Mouse (Mus musculus): ENCODE measurements around the gene Sbk1. TPM values are rescaled to one million over a fixed set of nuclear protein-coding genes. Genes with fewer than 3 reads are reported as not detected.

Gene Sbk1
- polyA plus RNA-seq, 1 experiment from 2014 or later, result 292 TPM

DNA sequence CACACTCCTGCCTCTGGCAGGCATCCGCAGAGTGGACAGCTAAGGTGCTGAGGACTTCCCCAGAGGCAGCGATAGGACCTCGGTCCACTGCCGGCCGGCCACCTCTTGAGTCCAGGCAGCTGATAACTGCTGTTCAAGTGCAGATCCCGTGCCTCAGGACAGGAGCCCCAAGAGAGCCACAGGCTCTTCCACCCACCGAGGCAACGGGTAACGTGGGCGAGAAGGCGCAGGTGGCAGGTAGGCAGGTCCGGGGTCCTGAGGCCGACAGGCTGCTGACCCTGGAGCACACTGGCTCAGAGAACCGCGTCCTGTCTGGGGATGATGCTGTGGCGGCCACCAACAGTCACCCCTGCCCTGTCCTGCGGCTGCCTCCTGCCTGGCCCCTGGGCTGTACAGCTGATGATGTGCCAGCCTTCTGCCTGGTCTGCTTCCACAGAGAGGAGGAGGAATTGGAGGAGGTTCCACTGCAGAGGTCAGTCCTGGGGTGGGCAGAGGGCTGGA lies 23.7 kb upstream of the Sbk1 start:
- no peak for ATAC-seq (ENCODE audit: low FRiP score, low read depth)
- Histone ChIP-seq H3K27me3 (no peaks in the 10 kb centered on the region), H3K4me2 (peak overlapping the region; percentile 32; the same call in 1 of the 2 replicates), H3K9me3 (no peaks in the 10 kb centered on the region), H3K9ac (no peak overlapping the region), H3K4me3 (no peak overlapping the region), H3K36me3 (no peaks in the 10 kb centered on the region), H3K4me1 (replicated peaks) (peaks cover 8% of the 10 kb centered on the region), H3K27ac (replicated peaks) (no peak overlapping the region)
- 54% methylated on average over 17 of the region's 17 CpGs for WGBS

DNA sequence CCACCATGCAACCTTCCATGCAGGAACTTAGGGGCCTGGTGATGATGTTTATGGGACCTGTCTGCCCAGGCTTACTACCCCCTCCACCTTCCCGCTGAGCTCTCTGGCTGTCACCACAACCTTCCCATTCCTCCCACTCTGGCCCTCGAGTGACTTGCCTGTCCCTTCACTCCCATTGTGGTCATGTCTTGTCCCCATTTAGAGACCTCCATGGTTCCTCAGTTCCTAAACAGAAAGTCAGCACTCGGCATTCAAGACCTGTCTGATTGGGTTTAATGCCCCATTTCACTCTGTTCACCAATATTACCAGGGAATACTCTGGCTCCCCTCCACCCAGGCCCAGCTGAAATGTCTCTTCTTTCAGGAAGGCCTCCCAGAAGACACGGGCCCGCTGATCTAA lies 23.3 kb upstream of the Sbk1 start:
- H3K9ac ChIP-seq, result no peak overlapping the region
- 74% methylated on average over 5 of the region's 5 CpGs for WGBS
- H3K4me2 ChIP-seq, result no peak overlapping the region
- H3K9me3 ChIP-seq, result no peaks in the 10 kb centered on the region
- no peaks in the 10 kb centered on the region for H3K36me3 ChIP-seq
- H3K27ac ChIP-seq (replicated peaks), result no peak overlapping the region
- H3K4me3 ChIP-seq, result no peak overlapping the region
- H3K4me1 ChIP-seq (replicated peaks), result peaks cover 8% of the 10 kb centered on the region
- no peak for ATAC-seq (ENCODE audit: low FRiP score, low read depth)
- H3K27me3 ChIP-seq, result no peaks in the 10 kb centered on the region

DNA sequence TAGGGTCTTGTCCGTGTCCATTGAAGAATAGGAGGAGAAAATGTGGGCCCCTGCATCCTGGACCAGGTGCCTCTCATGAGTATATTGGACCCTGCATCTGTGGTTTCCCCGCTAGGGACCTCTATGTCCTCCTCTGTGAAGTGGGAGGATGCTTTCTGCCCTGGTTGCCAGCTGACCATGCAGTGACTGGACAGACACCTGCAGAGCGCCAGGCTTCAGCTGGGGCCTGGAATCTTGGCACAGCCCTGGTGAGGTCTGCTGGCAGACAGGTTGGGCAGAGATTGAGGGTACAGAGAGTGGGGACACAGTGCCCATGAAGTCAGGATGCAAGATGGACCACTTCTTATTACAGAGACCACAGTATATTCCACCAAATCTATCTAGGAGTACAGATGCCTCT lies 22.4 kb upstream of the Sbk1 start:
- 85% methylated on average over 3 of the region's 3 CpGs for WGBS
- Histone ChIP-seq H3K9me3 (no peaks in the 10 kb centered on the region), H3K4me1 (replicated peaks) (peaks cover 8% of the 10 kb centered on the region), H3K27me3 (no peaks in the 10 kb centered on the region), H3K36me3 (no peaks in the 10 kb centered on the region), H3K27ac (replicated peaks) (no peak overlapping the region), H3K9ac (no peak overlapping the region), H3K4me3 (no peak overlapping the region), H3K4me2 (no peak overlapping the region)
- ATAC-seq (ENCODE audit: low FRiP score, low read depth), result no peak

- no peak for ATAC-seq (ENCODE audit: low FRiP score, low read depth)
- H3K4me3 ChIP-seq, result no peak overlapping the region
- no peaks in the 10 kb centered on the region for H3K9me3 ChIP-seq
- WGBS, result 73% methylated on average over 7 of the region's 7 CpGs
- H3K9ac ChIP-seq, result no peak overlapping the region
- no peaks in the 10 kb centered on the region for H3K27me3 ChIP-seq
- H3K36me3 ChIP-seq, result no peaks in the 10 kb centered on the region
- H3K4me2 ChIP-seq, result no peak overlapping the region
- H3K4me1 ChIP-seq (replicated peaks), result peaks cover 8% of the 10 kb centered on the region
- no peak overlapping the region for H3K27ac ChIP-seq (replicated peaks)
These were observed 21.9 kb upstream of the Sbk1 start for GRCm38 (mm10) chr7:126250481-126250880.

DNA sequence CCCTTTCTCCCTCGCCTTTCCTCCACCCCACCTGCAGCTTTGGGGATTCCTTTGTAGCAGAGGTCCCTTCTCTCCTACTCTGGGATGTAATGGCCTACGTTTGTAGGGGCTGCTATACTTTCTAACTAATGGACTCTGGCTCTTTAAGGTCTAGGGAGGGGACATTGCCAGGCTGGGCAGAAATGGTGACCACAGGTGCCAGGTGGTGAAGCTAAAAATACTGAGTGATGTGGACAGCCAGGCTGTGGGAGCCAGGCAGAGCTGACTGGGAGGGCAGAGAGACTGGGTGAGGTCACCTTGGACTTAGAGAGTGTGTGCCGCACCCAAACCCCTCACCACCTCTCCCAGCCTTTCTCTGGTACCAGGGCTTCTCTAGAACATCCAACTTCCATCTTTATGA lies 20.7 kb upstream of the Sbk1 start:
- no peak overlapping the region for H3K27ac ChIP-seq (replicated peaks)
- 65% methylated on average over 3 of the region's 3 CpGs for WGBS
- no peak overlapping the region for H3K4me2 ChIP-seq
- H3K36me3 ChIP-seq, result no peaks in the 10 kb centered on the region
- H3K4me1 ChIP-seq (replicated peaks), result peaks cover 8% of the 10 kb centered on the region
- no peak overlapping the region for H3K9ac ChIP-seq
- no peak for ATAC-seq (ENCODE audit: low FRiP score, low read depth)
- no peak overlapping the region for H3K4me3 ChIP-seq
- H3K9me3 ChIP-seq, result no peaks in the 10 kb centered on the region
- H3K27me3 ChIP-seq, result no peaks in the 10 kb centered on the region

DNA sequence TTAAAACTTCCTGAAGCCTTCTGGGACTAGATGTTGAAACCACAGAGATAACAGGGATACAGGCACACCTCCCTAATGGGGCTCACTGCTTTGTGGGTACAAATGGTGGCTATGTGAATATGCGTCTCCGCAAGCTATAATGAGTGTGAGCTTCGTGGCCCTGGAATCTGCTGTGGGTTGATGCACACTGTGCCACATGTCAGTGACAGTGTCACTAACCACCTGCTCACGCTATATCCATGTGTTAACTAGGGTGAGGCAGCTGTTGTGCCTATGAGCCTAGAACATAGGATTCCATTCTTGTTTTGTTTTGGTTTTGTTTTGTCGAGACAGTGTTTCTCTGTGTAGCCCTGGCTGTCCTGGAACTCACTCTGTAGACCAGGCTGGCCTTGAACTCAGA lies 20.2 kb upstream of the Sbk1 start:
- 88% methylated on average over 5 of the region's 5 CpGs for WGBS
- no peak for ATAC-seq (ENCODE audit: low FRiP score, low read depth)
- H3K4me2 ChIP-seq, result no peak overlapping the region

GRCm38 (mm10) chr7:126260280-126261210 lies 11.9 kb upstream of the Sbk1 start:
- H3K4me1 ChIP-seq (replicated peaks), result peaks cover 10% of the 10 kb centered on the region
- ATAC-seq (ENCODE audit: low FRiP score, low read depth), result peak; percentile 50; the same call in 1 of the 2 replicates
- no peak overlapping the region for H3K4me3 ChIP-seq
- peaks cover 5% of the 10 kb centered on the region; the same call in 1 of the 2 replicates for H3K27me3 ChIP-seq
- H3K9ac ChIP-seq, result no peak overlapping the region
- WGBS, result 12% methylated on average over 18 of the region's 18 CpGs
- H3K9me3 ChIP-seq, result no peaks in the 10 kb centered on the region
- no peaks in the 10 kb centered on the region for H3K36me3 ChIP-seq
- no peak overlapping the region for H3K4me2 ChIP-seq
- no peak overlapping the region for H3K27ac ChIP-seq (replicated peaks)

More for the DNA sequence above, 20.2 kb upstream of the Sbk1 start:
- Histone ChIP-seq H3K4me3 (no peak overlapping the region), H3K9me3 (no peaks in the 10 kb centered on the region), H3K9ac (no peak overlapping the region), H3K4me1 (replicated peaks) (peaks cover 8% of the 10 kb centered on the region), H3K36me3 (no peaks in the 10 kb centered on the region), H3K27me3 (no peaks in the 10 kb centered on the region), H3K27ac (replicated peaks) (no peak overlapping the region)

DNA sequence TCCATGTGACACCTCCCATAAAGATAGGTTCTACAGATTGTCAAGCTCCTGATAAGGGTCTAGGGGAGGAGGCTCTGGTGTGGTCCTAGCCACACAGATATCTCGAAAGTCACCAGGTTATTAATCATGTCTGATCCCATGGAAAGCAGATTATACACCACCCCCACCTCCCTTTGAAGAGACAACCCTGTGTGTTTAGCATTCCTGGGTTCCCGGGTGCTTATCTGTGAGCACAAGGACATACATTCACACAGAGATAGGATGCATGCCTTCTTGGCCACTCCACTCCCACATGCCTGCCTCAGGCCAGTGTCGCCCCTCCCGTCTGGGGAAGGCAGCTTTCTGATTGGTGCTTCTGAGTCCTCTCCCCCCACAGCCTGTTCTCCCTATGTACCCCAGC lies 10.6 kb upstream of the Sbk1 start:
- WGBS, result 79% methylated on average over 4 of the region's 4 CpGs
- no peak overlapping the region for H3K4me3 ChIP-seq
- H3K36me3 ChIP-seq, result no peaks in the 10 kb centered on the region
- H3K4me2 ChIP-seq, result no peak overlapping the region
- no peak overlapping the region for H3K27ac ChIP-seq (replicated peaks)
- H3K9me3 ChIP-seq, result no peaks in the 10 kb centered on the region
- H3K9ac ChIP-seq, result no peak overlapping the region
- ATAC-seq (ENCODE audit: low FRiP score, low read depth), result no peak
- H3K27me3 ChIP-seq, result peaks cover 5% of the 10 kb centered on the region; the same call in 1 of the 2 replicates
- H3K4me1 ChIP-seq (replicated peaks), result peaks cover 20% of the 10 kb centered on the region

DNA sequence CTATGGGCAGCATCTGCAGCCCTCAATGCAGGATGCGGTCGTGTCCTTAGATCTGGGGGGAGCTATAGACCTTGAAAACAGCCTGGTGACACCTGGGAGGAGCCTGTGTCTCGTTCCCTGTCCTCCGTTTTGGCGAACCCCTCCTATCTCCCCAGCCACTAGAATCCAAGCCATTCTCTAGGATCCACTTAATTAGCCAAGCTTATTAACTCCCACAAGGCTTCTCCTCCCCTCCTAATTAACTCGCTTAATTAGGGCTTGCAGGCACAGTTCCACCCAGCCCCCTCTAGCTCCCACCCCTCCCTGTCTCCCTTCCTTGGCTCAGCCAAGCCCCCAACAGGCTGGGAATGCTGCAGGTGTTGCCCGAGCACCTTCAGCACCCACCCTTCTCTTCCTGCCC lies 8.5 kb upstream of the Sbk1 start:
- no peaks in the 10 kb centered on the region for H3K9me3 ChIP-seq
- 18% methylated on average over 7 of the region's 7 CpGs for WGBS
- ATAC-seq (ENCODE audit: low FRiP score, low read depth), result 0 out of 2 replicates have a peak, but pooled peaks have one; percentile 25
- H3K36me3 ChIP-seq, result no peaks in the 10 kb centered on the region
- peaks cover 10% of the 10 kb centered on the region; the same call in 1 of the 2 replicates for H3K27me3 ChIP-seq
- H3K4me2 ChIP-seq, result no peak overlapping the region
- no peak overlapping the region for H3K27ac ChIP-seq (replicated peaks)
- H3K9ac ChIP-seq, result no peak overlapping the region
- H3K4me3 ChIP-seq, result no peak overlapping the region
- peaks cover 20% of the 10 kb centered on the region for H3K4me1 ChIP-seq (replicated peaks)

DNA sequence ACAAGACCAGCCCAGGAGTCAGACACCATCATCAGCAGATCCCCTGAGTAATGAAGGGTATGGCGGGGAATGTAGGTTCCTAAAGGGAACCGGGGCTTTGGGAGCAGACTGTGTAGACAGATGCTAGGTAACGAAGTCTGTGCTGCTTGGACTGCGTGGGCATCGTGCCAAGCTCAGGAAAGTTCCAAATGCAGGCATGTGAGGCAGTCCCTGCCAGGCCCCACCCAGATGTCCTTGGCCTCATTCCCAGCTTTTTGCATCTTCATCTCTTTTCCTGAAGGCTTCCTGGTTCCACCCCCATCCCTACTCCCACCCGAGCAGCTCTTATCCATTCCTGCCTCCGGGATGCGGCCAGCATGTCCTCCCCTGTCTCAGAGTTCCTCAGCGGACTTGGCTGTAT lies 6.5 kb upstream of the Sbk1 start:
- Histone ChIP-seq H3K36me3 (no peaks in the 10 kb centered on the region), H3K27ac (replicated peaks) (0 out of 2 replicates have a peak overlapping the region, but pooled peaks have one; percentile 10), H3K9me3 (no peaks in the 10 kb centered on the region), H3K27me3 (0 out of 2 replicates have a peak, but pooled peaks cover 6% of the 10 kb centered on the region), H3K4me2 (no peak overlapping the region; the same call in 1 of the 2 replicates), H3K4me3 (no peak overlapping the region), H3K9ac (no peak overlapping the region), H3K4me1 (replicated peaks) (peaks cover 26% of the 10 kb centered on the region)
- WGBS, result 34% methylated on average over 9 of the region's 9 CpGs
- ATAC-seq (ENCODE audit: low FRiP score, low read depth), result peak; percentile 60

GRCm38 (mm10) chr7:126266372-126266870 lies 6.0 kb upstream of the Sbk1 start:
- Histone ChIP-seq H3K4me1 (replicated peaks) (peaks cover 30% of the 10 kb centered on the region), H3K27ac (replicated peaks) (0 out of 2 replicates have a peak overlapping the region, but pooled peaks have one; percentile 10), H3K4me3 (no peak overlapping the region), H3K27me3 (0 out of 2 replicates have a peak, but pooled peaks cover 6% of the 10 kb centered on the region), H3K9ac (no peak overlapping the region), H3K36me3 (no peaks in the 10 kb centered on the region), H3K4me2 (no peak overlapping the region; the same call in 1 of the 2 replicates), H3K9me3 (no peaks in the 10 kb centered on the region)
- 55% methylated on average over 4 of the region's 4 CpGs for WGBS
- ATAC-seq (ENCODE audit: low FRiP score, low read depth), result 0 out of 2 replicates have a peak, but pooled peaks have one; percentile 1

DNA sequence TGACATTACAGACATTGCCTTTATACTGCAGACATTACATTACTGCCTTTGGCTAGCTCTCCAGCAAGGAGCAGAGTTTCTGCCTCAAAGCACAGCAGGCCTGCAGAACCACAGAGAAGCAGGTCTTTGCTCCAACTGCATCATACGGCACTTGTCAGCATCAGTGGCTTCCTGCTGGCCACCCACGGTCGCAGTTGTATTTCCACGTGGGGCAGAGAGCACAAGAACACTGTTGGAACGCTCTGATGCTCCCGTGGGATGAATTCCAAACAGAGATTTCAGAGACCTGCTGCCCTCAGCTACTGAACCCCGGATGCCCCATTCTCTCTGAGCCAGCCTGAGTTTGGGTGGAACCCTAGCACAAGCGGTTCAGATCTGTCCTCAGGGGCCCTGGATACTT lies 4.8 kb upstream of the Sbk1 start:
- Histone ChIP-seq H3K9ac (no peak overlapping the region), H3K9me3 (no peaks in the 10 kb centered on the region), H3K4me3 (no peak overlapping the region), H3K27ac (replicated peaks) (no peak overlapping the region), H3K4me1 (replicated peaks) (peaks cover 31% of the 10 kb centered on the region), H3K4me2 (no peak overlapping the region), H3K36me3 (no peaks in the 10 kb centered on the region), H3K27me3 (0 out of 2 replicates have a peak, but pooled peaks cover 6% of the 10 kb centered on the region)
- 50% methylated on average over 8 of the region's 8 CpGs for WGBS
- ATAC-seq (ENCODE audit: low FRiP score, low read depth), result no peak
